Mouse (Mus musculus) stomach, postnatal 0 days (tissue): ENCODE data around the gene Ropn1. TPM values are rescaled to one million over a fixed set of nuclear protein-coding genes. Genes with fewer than 3 reads are reported as not detected.
"Not testable (repeated sequence)": the region's sequence is repeated elsewhere in the genome, so short reads cannot be mapped to it uniquely, and the experiment has no call there.

Source experiments
- ATAC-seq: fragments of 200-750 bp; cut with Nextera tagmentation; 2 replicates; pipeline ENCODE4 v1.8.0; 2017; ENCODE audit not compliant: low FRiP score, low TSS enrichment
- DNase-seq: peaks from one replicate; pipeline ENCODE4 v3.0.0-alpha.2; 2016; ENCODE audit warnings: low spot score
- H3K27ac ChIP-seq: fragments of 300-500 bp; sonication (generic); replicated peaks from 2 replicates; pipeline ENCODE4 v1.5.1; 2014; ENCODE audit warnings: mild to moderate bottlenecking, control low read depth
- H3K27me3 ChIP-seq: fragments of 300-500 bp; sonication (generic); 2 replicates; pipeline ENCODE4 v1.6.1; 2014; ENCODE audit warnings: low read length; ENCODE audit not compliant: control insufficient read depth, insufficient read depth
- H3K36me3 ChIP-seq: fragments of 300-500 bp; sonication (generic); 2 replicates; pipeline ENCODE4 v1.6.1; 2014; ENCODE audit warnings: low read length, mixed read lengths; ENCODE audit not compliant: control insufficient read depth, insufficient read depth
- H3K4me1 ChIP-seq: fragments of 300-500 bp; sonication (generic); replicated peaks from 2 replicates; pipeline ENCODE4 v1.6.1; 2014; ENCODE audit warnings: antibody characterized with exemption; ENCODE audit not compliant: control insufficient read depth, insufficient read depth
- H3K4me2 ChIP-seq: fragments of 300-500 bp; sonication (generic); replicated peaks from 2 replicates; pipeline ENCODE4 v1.6.1; 2014; ENCODE audit warnings: low read depth, mild to moderate bottlenecking, control low read depth, moderate library complexity
- H3K4me3 ChIP-seq: fragments of 300-500 bp; sonication (generic); 2 replicates; pipeline ENCODE4 v1.5.1; 2014; ENCODE audit warnings: low read depth, low read length, control low read depth
- H3K9ac ChIP-seq: fragments of 300-500 bp; sonication (generic); 2 replicates; pipeline ENCODE4 v1.6.1; 2014; ENCODE audit warnings: mild to moderate bottlenecking, low read length, control low read depth, mixed read lengths
- H3K9me3 ChIP-seq: fragments of 300-500 bp; sonication (generic); 2 replicates; pipeline ENCODE4 v1.6.1; 2016; ENCODE audit warnings: low read length; ENCODE audit not compliant: control insufficient read depth
- CTCF ChIP-seq: IDR thresholded peaks from 2 replicates; pipeline ENCODE4 v1.5.1; 2016; ENCODE audit warnings: antibody characterized with exemption, low read depth, mild to moderate bottlenecking, moderate library complexity
- EP300 ChIP-seq: optimal IDR thresholded peaks from 2 replicates; pipeline ENCODE3; 2016; ENCODE audit warnings: antibody characterized with exemption
- WGBS: fragments of 180-500 bp; shearing (Covaris S2); extraction: QIAGEN DNeasy Blood & Tissue Kit; methylation state at CpG from one replicate; pipeline ENCODE4 v1.1.7; 2014; 5-methylcytosine and 5-hydroxymethylcytosine counted together
- polyA plus RNA-seq: library from polyadenylated mRNA; unstranded; fragments of >200 nt; fragmentation: Nextera tagmentation; extraction: Ambion mirVana; gene quantifications from 2 replicates; pipeline ENCODE4 v1.2.1, GENCODE M21; 2015

Gene Ropn1
- polyA plus RNA-seq, 1 experiment from 2014 or later, result not detected

DNA sequence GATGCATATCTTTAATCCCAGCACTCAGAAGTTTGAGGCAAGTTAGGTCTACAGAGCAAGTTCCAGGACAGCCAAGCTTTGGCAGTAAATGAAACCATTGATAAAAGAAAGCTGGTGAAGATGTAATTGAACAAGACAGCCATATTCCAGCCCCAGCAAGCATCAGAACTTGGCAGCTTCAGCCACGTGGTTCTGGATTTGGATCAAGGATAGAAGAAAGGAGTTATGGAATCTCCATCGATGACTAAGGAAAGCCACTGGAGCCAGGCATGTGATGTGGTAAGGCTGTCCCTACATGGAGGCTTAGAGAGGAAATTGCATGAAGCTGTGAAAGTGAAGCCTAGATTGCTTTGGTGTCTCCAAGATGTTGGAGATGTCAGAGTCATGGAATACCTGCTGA is 35.7 kb upstream of the Ropn1 start:
- H3K36me3 ChIP-seq, result no peaks in the 10 kb centered on the region
- H3K9ac ChIP-seq, result no peak overlapping the region
- H3K4me2 ChIP-seq, result no peak overlapping the region
- no peak overlapping the region for H3K4me3 ChIP-seq
- H3K27ac ChIP-seq, result no peak overlapping the region
- no peaks in the 10 kb centered on the region for H3K27me3 ChIP-seq
- DNase-seq (no peak), ATAC-seq (no peak)
- 61% methylated on average over 2 of the region's 2 CpGs for WGBS
- TF ChIP-seq CTCF (no peak), EP300 (no peak)
- H3K9me3 ChIP-seq, result no peaks in the 10 kb centered on the region
- no peaks in the 10 kb centered on the region for H3K4me1 ChIP-seq

DNA sequence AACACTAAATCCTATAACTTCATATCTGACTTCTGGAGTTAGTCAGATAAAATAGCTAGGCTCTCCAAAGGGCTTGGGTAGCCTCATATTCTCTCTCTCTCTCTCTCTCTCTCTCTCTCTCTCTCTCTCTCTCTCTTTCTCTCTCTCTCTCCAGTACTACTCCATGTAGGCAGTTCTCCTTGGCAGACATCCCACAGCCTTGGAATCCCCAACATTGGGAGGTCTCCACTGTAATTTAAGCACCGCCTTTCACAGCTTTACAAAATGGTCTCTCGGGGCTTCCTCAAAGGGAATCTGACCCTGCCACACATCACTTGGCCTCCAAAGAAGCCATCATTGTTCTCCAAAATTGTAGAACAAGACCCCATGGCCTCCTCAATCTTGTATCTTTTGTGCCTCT is 22.1 kb upstream of the Ropn1 start:
- no peak for ATAC-seq

GRCm38 (mm10) chr16:34628397-34628796 is 21.3 kb upstream of the Ropn1 start:
- H3K4me3 ChIP-seq, result no peak overlapping the region
- H3K36me3 ChIP-seq, result no peaks in the 10 kb centered on the region
- ATAC-seq, result no peak
- no peak overlapping the region for H3K27ac ChIP-seq
- TF ChIP-seq CTCF (no peak), EP300 (no peak)
- 54% methylated on average over 4 of the region's 4 CpGs for WGBS
- H3K4me2 ChIP-seq, result no peak overlapping the region
- DNase-seq, result no peak
- H3K27me3 ChIP-seq, result no peaks in the 10 kb centered on the region
- H3K9ac ChIP-seq, result no peak overlapping the region
- no peaks in the 10 kb centered on the region for H3K4me1 ChIP-seq
- no peaks in the 10 kb centered on the region for H3K9me3 ChIP-seq

More for the DNA sequence above, 22.1 kb upstream of the Ropn1 start:
- Histone ChIP-seq H3K4me3 (no peak overlapping the region), H3K27me3 (no peaks in the 10 kb centered on the region), H3K27ac (no peak overlapping the region), H3K36me3 (no peaks in the 10 kb centered on the region), H3K4me1 (no peaks in the 10 kb centered on the region), H3K9ac (no peak overlapping the region), H3K4me2 (no peak overlapping the region), H3K9me3 (no peaks in the 10 kb centered on the region)
- WGBS, result 49% methylated on average over 2 of the region's 2 CpGs
- TF ChIP-seq CTCF (no peak), EP300 (no peak)
- no peak for DNase-seq

- ATAC-seq, result no peak
- H3K4me1 ChIP-seq, result no peaks in the 10 kb centered on the region
- no peak overlapping the region for H3K9ac ChIP-seq
- DNase-seq, result no peak
- no peak for TF ChIP-seq CTCF
- TF ChIP-seq EP300, result no peak
- H3K27me3 ChIP-seq, result no peaks in the 10 kb centered on the region
- H3K4me3 ChIP-seq, result no peak overlapping the region
- H3K4me2 ChIP-seq, result no peak overlapping the region
- 53% methylated on average over 3 of the region's 3 CpGs for WGBS
- H3K27ac ChIP-seq, result no peak overlapping the region
- H3K9me3 ChIP-seq, result no peaks in the 10 kb centered on the region
- H3K36me3 ChIP-seq, result no peaks in the 10 kb centered on the region
Measured at GRCm38 (mm10) chr16:34635557-34635956, 14.2 kb upstream of the Ropn1 start.

DNA sequence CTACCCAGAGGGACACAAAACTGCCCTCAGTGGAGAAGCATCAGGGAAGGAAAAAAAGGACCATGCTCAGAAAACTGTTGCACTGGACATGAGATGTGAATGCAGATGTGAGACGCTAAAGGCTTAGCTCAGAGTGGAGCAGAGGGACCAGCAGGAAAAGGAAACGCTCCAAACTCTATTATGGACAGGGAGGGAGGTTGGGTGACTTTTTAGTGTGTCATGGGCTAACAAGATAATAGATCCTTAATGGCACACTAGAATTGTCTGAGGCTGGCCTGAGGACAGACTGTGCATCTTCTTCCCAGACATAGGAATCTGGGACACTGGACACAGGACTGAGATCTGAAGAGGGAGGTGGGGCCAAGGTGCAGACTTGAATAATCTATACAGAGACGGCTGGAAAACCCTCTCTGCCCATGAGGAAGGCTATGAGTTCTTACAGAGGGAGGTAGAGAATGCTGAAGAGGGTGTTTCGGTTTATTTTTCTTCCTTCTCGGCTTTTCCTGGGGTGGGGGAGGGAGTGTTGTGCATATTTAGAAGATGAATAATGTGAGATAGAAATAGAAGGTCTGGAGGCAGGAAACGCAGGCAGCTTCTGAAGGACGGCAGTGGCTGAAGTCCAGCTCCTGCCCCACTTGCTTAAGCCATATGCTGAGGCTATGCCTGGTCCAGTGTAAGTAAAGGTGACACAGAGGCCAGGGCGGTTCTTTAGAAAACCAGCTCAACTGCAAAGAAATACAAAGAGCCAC is 6.0 kb upstream of the Ropn1 start:
- Histone ChIP-seq H3K36me3 (no peaks in the 10 kb centered on the region), H3K9ac (no peak overlapping the region), H3K27me3 (no peaks in the 10 kb centered on the region), H3K4me3 (no peak overlapping the region), H3K4me1 (no peaks in the 10 kb centered on the region), H3K9me3 (no peaks in the 10 kb centered on the region), H3K27ac (no peak overlapping the region), H3K4me2 (no peak overlapping the region)
- DNase-seq, result no peak
- TF ChIP-seq EP300, result no peak
- no peak for TF ChIP-seq CTCF
- no peak for ATAC-seq
- 35% methylated on average over 8 of the region's 8 CpGs for WGBS

DNA sequence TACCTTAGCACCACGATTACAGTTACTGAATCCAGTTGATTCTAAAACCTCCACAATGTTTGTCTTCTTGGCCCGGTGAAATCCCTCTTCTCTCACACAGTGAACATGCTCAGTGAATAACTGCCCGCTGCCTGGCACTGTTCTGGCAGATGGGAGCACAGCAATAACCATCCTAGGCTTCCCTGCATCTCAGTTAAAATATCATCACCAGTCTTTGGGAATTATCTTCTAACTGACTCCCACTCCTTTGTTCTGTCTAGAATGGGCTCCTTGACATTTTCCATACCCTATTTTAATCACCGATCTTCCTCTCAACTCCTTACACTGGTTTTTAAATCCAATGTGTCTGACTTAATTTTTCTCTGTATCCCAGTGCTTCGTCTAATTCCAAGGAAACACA is 3.3 kb downstream of the Ropn1 start:
- DNase-seq, result no peak
- H3K4me3 ChIP-seq, result no peak overlapping the region
- H3K4me1 ChIP-seq, result peaks cover 1% of the 10 kb centered on the region; the same call in 1 of the 2 replicates
- no peak overlapping the region for H3K4me2 ChIP-seq
- no peaks in the 10 kb centered on the region for H3K9me3 ChIP-seq
- no peak overlapping the region for H3K9ac ChIP-seq
- TF ChIP-seq EP300 (no peak), CTCF (no peak)
- no peak overlapping the region for H3K27ac ChIP-seq
- ATAC-seq, result no peak
- H3K27me3 ChIP-seq, result no peaks in the 10 kb centered on the region
- no peaks in the 10 kb centered on the region for H3K36me3 ChIP-seq
- 82% methylated on average over 5 of the region's 5 CpGs for WGBS

GRCm38 (mm10) chr16:34657566-34657965 is 7.8 kb downstream of the Ropn1 start:
- not testable (repeated sequence) for H3K9me3 ChIP-seq, H3K27me3 ChIP-seq, DNase-seq, H3K36me3 ChIP-seq, H3K9ac ChIP-seq, H3K4me1 ChIP-seq, H3K27ac ChIP-seq, ATAC-seq
- WGBS, result 1% methylated on average over 16 of the region's 16 CpGs
- peak overlapping the region; percentile 54 for H3K4me2 ChIP-seq
- peak overlapping the region; percentile 24; the same call in 1 of the 2 replicates for H3K4me3 ChIP-seq
